Mouse (Mus musculus) right cerebral cortex, postnatal 10 days (tissue): ENCODE data around the gene Pfas.
A peak's percentile ranks its signal among the peaks of the same experiment; 100 is the strongest.
"Not testable (repeated sequence)": the region's sequence is repeated elsewhere in the genome, so short reads cannot be mapped to it uniquely, and the experiment has no call there.

Experiments
- DNase-seq, 2 experiments: peaks; one replicate each; pipeline ENCODE4 v3.0.0; 2021; ENCODE audit warnings: low spot score in 2 of 2

The Pfas gene

DNA sequence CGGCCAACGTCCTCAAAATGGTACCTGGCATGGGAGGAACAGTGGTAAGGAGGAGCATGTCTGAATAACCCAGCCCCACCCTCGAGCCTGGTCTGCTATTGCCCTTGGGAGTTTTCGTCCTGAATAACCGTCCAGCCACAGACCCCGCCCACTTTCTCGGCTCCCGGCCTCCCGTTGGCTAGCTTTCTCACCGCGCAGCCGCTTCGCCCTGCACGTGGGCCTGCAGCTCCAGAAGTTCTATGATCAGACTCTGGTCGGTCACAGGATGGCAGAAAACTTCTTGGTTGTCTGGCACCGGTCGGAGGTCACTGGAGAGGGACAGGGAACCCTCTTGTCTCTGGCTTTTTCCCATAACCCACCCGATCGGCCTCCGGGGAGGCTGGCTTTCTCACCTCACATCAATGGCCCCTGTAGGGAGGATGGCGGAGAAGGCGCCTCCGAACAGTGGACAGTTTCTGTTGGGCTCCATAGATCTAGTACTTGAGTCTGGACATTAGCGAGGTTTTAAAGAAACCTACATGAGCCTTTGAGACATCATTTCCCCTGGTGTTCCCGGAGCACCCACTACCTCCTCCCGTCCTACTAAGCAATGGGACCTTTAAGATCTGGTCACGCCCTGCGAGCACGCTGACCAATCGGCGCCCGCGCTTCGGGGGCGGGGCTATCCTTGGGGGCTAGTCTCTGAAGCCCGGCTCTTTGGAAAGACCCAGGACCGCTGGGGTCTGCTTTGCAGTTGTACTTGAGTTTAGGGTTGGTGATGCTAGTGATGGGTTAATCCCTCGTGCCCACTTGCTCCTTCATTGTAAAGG, 34.8 kb downstream of the Pfas start:
- DNase-seq = peak; percentile 88 to 89

DNA sequence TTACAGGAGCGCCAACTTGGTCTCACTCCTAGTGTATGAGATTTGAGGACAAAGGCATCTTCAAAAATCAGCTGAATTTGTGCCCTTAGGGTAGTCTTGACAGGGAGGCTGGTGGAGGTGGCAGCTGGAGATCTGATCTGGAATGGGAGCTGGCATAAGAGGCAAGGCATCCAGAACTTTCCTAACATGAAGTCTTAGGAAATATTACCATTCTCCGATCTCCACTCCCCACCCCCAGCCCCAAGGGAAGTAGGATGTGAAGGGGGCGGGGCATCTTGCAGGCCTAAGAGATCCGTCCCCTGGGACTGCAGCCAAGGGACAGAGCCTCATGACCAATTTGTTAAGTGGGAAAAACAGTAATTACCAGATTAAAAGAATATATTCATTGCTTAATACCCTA, 38.0 kb downstream of the Pfas start:
- no peak for DNase-seq

- DNase-seq = no peak
Observed at GRCm38 (mm10) chr11:68968752-68969151, 39.5 kb downstream of the Pfas start.

- DNase-seq = peak; percentile 95 to 96
Observed at GRCm38 (mm10) chr11:68967337-68968282, 40.6 kb downstream of the Pfas start, which contains the start of gene Slc25a35. Slc25a35 (plus strand) TSS chr11:68968131.

GRCm38 (mm10) chr11:68966554-68966953, 41.7 kb downstream of the Pfas start:
- no peak for DNase-seq

DNA sequence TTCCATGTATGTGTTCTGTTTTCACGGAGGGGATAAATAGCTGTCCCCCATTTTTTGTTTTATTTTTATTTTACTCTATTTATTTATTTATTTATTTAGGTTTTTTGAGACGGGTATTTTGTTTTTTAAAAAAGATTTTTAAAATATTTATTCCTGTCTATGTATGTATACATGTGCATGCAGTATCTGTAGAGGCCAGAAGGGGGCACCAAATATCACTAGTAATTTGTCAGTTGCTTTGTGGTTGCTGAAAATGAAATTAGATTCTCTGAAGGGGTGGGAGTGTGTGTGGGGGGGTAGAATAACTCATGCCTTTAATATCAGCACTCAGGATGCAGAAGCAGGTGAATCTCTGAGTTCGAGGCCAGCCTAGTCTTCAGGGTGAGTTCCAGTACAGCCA, 42.4 kb downstream of the Pfas start:
- peak in 1 of 2 experiments; percentile 70 for DNase-seq

DNA sequence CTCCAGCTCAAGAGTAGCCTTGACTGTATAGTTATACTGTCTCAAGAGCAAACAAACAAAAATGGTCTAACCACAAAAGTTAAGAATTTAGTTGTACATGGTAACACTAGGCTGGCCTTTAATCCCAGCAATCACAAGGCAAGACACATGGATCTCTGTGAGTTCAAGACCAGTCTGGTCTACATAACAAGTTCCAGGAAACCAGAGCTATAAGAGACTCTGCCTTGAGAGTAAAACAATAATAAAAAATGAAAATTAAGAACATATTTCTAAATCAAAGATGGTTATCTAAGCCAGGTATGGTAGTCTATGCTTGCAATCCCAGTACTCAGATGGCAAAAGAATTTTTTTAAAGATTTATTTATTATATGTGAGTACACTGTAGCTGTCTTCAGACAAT, 43.2 kb downstream of the Pfas start:
- no peak for DNase-seq

- DNase-seq = no peak
Observed at GRCm38 (mm10) chr11:68963405-68963804, 44.9 kb downstream of the Pfas start.

- not testable (repeated sequence) for DNase-seq
Observed at GRCm38 (mm10) chr11:68962159-68962558, 46.1 kb downstream of the Pfas start.

DNA sequence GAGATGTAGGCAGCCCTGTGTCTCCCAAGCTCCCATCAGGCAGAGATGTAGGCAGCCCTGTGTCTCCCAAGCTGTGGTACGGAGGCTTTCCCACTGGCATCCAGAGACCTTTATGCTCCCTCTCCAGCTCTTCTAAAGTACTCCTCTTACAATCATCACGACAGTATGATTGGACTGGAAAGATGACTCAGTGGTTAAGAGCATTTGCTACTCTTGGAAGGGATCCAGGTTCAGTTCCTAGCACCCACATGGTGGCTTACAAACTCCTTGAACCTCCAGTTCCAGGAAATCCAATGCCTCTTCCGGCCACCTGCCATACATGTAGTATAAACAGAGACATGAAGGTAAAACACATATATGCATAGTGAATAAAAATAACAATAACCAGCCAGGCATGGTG, 46.7 kb downstream of the Pfas start:
- no peak for DNase-seq

DNA sequence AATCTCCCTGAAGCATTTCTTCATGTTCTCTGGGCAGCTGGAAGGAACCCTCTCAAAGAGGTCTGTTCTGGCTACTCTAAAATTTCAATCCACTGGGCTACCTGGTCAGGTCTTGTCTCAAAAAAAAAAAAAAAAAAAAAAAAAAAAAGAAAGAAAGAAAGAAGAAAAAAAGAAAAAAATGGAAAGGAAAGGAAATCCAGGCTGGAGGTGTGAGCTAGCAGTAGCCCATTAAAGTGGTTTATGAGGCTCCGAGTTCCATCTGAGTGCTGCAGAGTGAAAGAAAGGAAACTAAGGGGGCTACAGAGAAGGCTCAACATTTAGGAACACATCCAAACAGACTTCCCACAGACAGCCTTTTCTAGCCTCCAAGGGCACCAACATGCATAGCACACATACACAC, 50.3 kb downstream of the Pfas start:
- DNase-seq = no peak

DNA sequence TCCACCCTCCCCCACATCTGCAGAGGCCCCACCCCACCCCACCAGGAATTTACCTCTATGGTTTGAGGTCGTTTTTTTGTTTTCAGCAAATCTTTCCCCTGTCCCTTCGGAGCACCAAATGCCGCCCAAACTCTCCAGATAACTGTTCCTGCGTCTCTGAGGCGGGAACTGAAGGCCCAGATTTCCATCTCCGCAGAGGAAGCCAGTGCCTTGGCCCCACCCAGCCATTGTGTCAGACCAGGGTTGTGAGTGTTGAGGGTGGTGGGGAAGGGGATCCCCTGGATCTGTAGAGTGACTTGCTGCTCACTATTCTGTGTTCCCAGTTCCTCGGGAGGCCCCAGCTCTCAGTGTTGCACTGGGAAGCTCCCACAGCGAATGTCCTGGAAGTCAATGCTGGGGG, 51.0 kb downstream of the Pfas start, which contains the start of gene Arhgef15:
Arhgef15 (minus strand) TSS at position 173 of the 400 bp plus-strand sequence.
- no peak for DNase-seq

GRCm38 (mm10) chr11:68956697-68957096, 51.6 kb downstream of the Pfas start:
- DNase-seq = no peak

GRCm38 (mm10) chr11:68956107-68956506, 52.2 kb downstream of the Pfas start:
- DNase-seq = no peak

- DNase-seq = no peak
Observed at GRCm38 (mm10) chr11:68955473-68955872, 52.8 kb downstream of the Pfas start.

DNA sequence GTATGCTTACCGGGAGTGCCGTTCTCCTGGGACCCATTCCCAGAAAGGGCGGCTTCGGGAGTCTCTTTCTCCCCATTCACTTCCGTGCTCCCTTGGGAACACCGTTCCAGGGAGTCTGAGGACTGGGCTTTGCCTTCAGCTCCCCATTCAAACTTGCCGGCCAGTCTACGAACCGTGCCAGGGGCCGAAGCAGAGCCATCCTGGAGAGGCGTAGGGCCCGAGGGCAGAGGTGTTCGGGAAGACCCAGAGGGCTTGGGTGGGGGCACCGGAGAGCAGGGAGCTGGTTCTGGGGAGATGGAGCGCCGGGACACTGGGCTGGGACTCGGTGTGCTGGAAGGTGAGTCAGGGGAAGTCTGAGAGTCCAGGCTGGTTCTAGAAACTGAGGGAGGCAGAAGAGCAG, 53.9 kb downstream of the Pfas start:
- no peak for DNase-seq

DNA sequence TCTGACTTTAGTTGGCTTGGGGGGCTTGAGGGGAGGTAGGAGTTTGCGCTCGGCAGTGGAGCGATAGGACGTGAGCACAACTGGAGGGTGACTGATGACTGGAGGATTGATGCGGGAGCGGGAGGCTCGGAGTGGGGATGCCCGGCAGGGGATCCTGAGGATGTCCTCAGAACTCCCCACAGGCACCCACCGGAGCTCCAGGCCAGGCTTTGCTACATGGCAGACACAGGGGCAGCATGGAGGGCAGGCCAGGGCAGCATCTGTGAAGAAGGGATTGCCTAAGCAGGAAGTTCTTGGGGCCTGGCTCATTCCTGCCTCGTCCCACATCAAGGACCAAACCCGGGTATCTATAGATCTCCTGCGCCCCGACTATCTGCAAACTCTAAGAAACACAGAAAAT, 54.4 kb downstream of the Pfas start:
- DNase-seq = no peak

DNA sequence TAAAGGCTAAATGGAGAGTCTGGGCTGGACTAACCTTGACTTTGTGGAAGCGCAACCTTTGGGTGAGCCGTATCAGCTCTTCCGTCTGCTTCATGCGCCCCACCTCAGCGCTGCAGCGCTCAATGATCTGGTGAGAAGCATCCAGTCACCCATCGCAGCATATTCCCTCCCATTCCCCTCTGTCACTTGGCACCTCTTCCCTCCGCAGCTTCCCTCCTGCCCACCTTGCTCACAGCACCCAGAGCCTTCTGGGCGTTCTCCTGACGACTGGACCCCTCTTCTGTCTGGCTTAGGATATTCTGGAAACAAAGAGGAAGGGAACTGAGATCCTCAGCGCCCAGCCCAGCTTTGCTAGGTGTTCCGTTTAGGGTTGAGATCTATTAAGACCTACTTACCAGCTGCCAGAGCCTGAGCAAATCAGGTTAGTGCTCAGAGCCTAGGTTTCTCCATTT, 60.7 kb downstream of the Pfas start:
- DNase-seq = peak; percentile 64 to 73

GRCm38 (mm10) chr11:68946806-68947440, 61.3 kb downstream of the Pfas start:
- peak; percentile 58 to 64 for DNase-seq

DNA sequence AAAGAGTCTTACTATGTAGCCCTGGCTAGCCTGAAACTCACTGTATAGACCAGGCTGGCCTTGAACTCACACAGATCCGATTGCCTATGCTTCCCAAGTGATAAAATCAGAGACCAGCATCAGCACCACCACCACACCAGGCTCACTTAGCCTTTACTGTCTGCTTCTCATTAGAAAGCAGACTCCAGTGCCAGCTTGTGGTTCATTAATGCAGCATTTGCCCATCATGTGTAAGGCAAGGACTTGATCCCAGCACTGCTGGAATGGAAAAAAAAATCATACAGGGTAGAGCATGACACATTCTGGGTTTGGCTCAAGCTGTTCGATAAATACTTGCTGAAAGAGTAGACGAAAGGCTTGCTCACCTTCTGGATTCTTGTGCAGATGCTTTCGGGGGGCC, 62.3 kb downstream of the Pfas start:
- DNase-seq = no peak

DNA sequence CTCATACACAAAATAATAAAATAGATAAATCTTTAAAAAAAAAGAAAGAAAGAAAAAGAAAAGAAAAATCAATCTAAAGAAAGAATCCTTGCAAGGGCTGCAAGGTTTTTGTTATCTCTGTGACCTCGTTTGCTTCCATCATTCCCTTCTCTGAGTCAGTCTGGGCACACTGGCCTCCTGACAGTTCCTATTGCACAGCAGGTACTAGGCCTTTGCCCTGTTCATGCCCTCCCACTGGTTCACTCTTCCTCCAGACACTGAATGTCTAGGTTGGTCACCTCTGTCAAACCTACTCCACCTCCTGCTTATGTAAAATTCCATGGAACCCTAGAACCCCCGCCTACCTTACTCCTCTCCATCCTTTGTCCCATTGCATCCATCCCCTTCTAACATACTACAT, 63.0 kb downstream of the Pfas start:
- DNase-seq = no peak

- DNase-seq = no peak
Observed at GRCm38 (mm10) chr11:68942731-68943130, 65.5 kb downstream of the Pfas start.
